Mouse (Mus musculus) MEL-GATA-1-ER (cell line): ENCODE results near the gene Pelo.

ENCODE experiments used
- DNase-seq: peaks from one replicate; pipeline ENCODE4 v3.0.0-alpha.2; 2012; ENCODE audit warnings: low read depth; ENCODE audit errors: extremely low read depth

The Pelo gene

DNA sequence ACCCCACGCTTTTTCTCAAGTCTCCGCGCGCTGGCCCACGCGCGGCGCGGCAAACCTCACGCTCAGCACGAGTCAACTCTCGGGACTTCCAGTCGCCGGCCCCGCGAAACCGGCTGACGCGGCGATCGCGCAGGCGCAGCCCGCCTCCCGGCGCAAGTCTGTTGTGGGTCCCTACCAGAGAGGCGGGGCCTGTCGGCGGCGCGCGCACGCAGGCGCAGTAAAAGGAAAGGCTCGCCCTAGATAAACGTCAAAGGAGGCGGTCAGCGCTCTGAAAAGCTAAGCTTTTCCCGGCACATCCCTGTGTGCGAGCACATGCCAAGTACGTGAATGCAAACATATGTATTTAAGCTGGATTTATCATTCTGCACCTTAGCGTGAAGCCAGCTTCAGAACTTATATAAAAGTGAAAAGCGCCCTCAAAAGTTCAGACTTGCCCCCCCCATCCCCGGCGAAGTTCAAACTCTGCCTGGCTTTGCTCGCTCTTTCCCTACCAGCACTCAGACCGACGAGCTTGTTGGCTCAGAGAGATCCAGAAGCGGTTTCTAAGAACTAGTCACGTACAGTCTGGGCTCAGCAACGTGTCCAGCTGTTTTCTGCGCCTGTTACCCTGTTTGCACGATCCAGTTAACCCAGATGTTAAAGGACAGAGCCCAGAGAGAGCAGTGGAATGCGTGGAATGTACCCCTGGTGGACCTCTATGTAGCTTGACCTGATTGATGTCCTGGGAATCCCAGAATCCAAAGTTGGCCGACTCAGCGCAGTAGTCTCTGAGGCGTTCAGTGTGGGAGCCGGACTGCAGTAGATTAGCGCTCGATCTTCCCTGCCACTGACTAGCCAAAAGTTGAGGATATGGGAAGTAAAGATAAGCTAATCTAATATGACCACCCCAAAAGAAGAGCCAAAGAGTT lies at the start of gene Pelo:
Gene Pelo (minus strand): TSS at position 118 of the 908 bp plus-strand sequence.
- peak; percentile 69 for DNase-seq

DNA sequence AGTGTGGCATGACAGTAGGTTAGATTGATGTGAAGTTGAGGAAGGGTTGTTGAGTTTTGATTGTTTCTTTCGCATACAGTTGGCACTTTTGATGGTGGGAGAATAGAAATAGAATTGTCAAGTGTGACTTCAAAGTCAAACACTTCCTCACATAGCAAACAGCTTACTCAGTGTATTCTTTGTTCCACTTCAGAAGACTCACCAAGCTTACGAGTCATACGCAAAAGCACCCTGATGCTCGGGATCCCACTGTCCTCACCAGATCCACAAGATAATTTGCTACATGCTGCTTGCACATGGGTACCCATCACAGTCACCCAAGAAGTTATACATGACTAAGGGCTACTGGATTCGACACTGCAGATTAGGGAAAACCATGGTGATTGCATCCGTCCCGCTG lies 48.5 kb upstream of the Pelo start:
- DNase-seq = no peak

GRCm38 (mm10) chr13:115136761-115137160 lies 46.8 kb upstream of the Pelo start:
- no peak for DNase-seq

DNA sequence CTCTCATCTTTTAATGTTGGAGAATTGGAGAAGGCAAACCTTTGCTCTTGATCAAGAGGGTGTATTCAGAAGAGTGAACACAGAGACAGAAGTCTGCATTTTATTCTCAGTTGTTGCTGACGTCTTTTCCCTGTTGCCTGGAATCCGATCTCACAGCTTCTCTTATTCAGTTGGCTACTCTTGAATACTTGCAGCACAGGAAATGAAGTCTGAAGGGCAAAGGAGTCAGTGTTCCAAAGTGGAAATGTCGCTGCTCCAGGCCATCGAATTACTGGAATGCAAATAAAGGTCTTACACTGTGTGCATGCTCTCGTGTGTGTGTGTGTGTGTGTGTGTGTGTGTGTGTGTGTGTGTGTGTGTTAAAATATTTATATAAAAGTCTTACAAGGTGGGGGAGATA lies 42.4 kb upstream of the Pelo start:
- no peak for DNase-seq

GRCm38 (mm10) chr13:115131381-115131780 lies 41.4 kb upstream of the Pelo start:
- no peak for DNase-seq

- DNase-seq = no peak
Observed at GRCm38 (mm10) chr13:115130035-115130434, 40.0 kb upstream of the Pelo start.

DNA sequence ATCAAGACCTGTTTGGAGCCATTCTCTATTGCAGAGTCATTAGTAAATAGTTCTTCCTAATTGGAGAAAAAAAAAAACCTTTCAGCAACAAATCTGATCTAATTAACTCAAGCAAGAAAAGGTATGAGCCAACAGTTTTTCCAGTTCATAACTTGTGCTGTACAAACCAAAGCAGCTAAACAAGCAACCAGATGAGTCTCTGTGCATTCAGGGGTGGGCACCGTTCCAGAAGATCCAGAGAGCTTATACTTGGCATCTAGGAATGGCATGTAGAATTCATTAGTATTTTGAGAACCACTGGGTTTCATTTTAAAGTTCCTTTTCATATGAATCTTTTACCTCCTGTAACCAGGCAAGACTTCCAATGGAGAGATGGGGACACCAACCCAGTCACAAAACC lies 37.8 kb upstream of the Pelo start:
- DNase-seq = no peak

- DNase-seq = no peak
Observed at GRCm38 (mm10) chr13:115126534-115126933, 36.5 kb upstream of the Pelo start.

GRCm38 (mm10) chr13:115125130-115125529 lies 35.1 kb upstream of the Pelo start:
- DNase-seq = no peak

- no peak for DNase-seq
Observed at GRCm38 (mm10) chr13:115124521-115124920, 34.5 kb upstream of the Pelo start.

DNA sequence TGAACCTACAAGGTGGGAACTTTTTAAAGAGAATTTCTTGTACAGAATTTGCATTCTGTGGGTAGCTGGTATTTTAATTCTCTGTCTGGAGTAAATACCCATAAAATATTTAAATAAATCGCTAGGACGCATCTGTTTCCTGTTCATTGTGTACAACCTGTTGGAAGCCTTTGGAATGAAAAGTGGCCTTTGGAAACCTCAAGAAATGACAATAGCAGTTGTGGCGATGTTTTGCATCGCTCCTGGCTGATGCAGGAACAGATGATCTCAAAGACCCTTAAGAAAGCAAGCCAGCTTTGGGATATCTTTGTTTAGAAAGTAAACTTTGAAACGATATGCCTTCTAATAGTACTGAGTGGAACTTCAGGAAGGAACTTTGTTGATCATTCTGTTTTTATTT lies 28.8 kb upstream of the Pelo start:
- DNase-seq = no peak

DNA sequence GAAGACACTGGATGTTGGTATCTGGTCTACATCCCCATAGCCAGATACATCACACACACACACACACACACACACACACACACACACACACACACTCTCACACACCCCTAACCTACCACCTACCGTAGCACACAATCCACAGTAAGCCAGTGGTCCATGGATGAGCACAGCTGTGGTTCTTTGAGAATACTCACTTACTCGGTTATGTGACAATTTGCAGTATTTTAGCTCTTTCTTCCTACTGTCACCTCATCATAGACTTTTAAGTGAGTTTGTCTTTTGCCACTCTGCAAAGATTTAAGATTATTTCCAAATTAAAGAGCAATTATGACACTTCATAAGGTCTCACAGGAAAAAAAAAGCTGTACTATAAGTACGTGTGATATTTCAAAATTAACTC lies 28.2 kb upstream of the Pelo start:
- no peak for DNase-seq

DNA sequence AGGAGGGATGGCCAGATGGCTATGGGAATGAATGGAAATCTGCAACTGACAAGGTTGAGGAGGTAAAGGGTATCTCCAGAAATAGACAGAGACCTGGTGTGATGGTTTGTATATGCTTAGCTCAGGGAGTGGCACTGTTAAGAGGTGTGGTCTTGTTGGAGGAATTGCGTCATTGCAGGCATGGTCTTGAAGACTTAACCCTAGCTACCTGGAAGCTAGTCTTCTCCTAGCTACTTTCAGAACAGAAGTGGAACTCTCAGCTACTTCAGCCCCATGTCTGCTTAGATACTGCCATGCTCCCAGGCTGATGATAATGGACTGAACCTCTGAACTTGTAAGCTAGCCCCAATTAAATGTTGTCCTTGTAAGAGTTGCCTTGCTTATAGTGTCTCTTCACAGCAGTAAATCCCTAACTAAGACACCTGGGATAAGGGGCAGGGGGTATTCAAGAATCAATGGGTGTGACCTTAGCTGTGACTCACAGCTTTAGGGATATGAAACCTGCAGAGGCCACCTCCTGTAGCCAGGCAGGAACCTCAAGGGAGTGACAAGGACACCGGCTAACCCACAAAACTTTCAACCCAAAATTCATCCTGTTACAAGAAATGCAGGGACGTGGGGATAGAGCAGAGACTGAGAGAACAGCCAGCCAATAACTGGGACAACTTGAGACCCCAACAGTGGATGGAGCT lies 27.1 kb upstream of the Pelo start:
- no peak for DNase-seq

DNA sequence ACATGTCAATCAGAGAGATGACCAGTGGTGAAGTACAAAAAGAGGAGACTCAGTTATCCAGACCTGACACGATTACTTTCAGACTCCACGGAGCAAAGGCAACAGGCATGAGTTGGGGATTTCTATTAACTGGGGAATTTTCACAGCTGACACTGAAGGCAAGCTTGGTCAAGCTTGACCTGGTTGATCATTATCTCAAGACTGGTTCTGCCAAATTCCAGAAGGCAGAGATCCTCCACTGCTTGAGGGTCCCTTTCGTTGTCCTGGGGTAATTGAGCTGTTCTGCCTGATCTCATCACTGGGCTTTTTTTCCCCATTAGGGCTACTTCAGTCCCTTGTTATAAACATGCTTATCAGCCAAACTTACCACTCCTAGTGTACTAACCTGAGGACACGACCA lies 19.6 kb upstream of the Pelo start:
- no peak for DNase-seq

GRCm38 (mm10) chr13:115107436-115107835 lies 17.4 kb upstream of the Pelo start:
- DNase-seq = no peak

GRCm38 (mm10) chr13:115106183-115106582 lies 16.2 kb upstream of the Pelo start:
- no peak for DNase-seq

DNA sequence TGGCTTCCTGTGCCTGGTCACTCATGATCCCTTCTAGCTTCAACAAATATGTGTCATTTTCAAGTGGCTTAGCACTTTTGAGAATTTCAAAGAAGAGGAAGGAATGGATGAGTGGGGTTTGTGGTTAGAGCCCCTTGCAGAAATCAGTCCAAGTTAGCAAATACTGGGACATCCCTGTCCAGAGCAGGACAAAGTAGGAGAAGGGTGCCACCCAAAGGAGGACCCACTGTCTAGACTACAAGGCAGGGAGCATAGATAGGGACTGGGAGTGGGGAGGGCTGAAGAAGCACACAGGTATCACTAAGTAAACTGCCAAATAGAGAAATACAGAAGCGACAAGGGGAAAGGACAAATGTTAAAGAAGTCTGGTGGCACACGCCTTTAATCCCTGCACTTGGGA lies 12.8 kb upstream of the Pelo start:
- DNase-seq = no peak

GRCm38 (mm10) chr13:115101355-115102191 lies 11.6 kb upstream of the Pelo start, which contains the start of the genes Gm49395 and Itga1:
Gm49395 (minus strand) TSS chr13:115101921.
Itga1 (minus strand) TSS chr13:115101964.
- no peak for DNase-seq

GRCm38 (mm10) chr13:115100381-115101177 lies 10.6 kb upstream of the Pelo start:
- no peak for DNase-seq

DNA sequence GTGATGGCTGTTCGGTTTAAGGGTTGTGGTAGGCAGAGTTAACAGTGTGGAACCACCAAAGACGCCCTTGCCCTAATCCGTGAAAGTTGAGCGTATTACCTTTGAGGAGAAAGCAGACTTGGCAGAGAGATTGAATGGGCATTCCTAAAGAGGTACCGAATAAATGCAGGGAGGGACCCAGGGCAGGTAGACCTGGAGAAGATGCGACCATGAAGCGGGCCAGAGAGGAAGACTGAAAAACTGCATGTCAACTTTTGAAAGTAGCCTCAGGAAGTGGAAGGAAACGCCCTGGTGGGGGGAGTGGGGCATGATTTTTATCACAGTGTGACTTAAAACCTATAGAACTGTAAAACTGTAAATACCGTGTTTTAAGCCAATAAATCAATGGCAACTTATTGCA lies 9.4 kb upstream of the Pelo start:
- DNase-seq = no peak

GRCm38 (mm10) chr13:115098227-115098626 lies 8.2 kb upstream of the Pelo start:
- no peak for DNase-seq
